Mouse (Mus musculus): ENCODE results near the gene Catsper2.

- peak; percentile 85 for TF ChIP-seq CTCF (IDR thresholded peaks at IDR 0.05)
- no peak for TF ChIP-seq POLR2A (IDR thresholded peaks at IDR 0.05; ENCODE audit: insufficient read depth, low read depth, low read length)
- TF ChIP-seq EP300 (IDR thresholded peaks at IDR 0.05; ENCODE audit: insufficient read depth, low read depth, low read length) = no peak
These were observed 17.0 kb downstream of the Catsper2 start for GRCm38 (mm10) chr2:121396624-121397023.
